Mouse (Mus musculus): ENCODE data around the gene Man2b1.
"Not testable (repeated sequence)": the region's sequence is repeated elsewhere in the genome, so short reads cannot be mapped to it uniquely, and the experiment has no call there.

Gene Man2b1

DNA sequence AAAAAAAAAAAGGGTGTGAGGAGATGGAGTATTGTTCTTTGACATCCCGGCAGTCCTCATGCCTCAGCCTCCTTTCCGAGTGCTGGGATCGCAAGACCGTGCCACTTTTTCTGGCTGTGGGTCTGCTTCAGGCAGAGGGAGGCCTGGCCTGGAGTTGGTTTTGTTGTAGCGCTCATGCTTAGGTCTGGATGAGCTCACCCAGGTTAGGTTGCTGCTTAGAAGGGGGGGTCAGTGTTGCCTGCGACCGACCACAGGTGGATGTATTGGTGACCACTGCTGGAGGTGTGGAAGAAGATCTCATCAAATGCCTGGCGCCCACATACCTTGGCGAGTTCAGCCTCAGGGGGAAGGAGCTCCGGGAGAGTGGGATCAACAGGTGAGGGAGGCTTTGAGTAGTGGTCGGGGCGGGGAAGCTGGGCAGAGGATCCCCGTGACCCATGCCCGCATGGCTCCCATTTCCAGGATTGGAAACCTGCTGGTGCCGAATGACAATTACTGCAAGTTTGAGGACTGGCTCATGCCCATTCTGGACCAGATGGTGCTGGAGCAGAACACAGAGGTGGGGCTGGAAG, 9.9 kb upstream of the Man2b1 start:
- DNase-seq (ENCODE audit: low read depth, low spot score): no peak

DNA sequence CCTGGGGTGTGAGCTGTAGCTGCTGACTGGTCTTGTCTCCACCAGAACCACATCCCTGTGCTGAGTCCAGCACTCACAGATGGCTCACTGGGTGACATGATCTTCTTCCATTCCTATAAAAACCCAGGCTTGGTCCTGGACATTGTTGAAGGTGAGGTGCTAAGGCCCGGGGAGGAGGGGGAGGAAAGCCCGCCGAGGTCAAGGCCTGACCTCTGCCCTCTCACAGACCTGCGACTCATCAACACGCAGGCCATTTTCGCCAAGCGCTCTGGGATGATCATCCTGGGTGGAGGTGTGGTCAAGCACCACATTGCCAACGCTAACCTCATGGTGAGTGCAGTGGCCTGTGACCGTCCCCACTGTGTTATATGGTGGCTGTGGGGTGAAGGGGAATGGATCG, 8.9 kb upstream of the Man2b1 start:
- DNase-seq (ENCODE audit: low read depth, low spot score): no peak

DNA sequence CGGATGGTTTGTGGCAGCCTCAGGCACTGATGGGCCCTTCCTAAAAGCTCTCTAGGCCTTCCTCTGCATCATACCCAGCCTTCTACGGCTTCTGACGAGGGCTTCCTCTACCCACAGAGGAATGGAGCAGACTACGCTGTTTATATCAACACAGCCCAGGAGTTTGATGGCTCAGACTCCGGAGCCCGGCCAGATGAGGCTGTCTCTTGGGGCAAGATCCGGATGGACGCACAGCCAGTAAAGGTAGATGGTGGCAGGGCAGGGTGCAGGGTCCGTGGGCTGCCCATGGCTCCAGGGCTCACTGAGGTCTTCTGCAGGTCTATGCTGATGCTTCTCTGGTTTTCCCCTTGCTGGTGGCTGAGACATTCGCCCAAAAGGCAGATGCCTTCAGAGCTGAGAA, 8.5 kb upstream of the Man2b1 start:
- DNase-seq (ENCODE audit: low read depth, low spot score): no peak

DNA sequence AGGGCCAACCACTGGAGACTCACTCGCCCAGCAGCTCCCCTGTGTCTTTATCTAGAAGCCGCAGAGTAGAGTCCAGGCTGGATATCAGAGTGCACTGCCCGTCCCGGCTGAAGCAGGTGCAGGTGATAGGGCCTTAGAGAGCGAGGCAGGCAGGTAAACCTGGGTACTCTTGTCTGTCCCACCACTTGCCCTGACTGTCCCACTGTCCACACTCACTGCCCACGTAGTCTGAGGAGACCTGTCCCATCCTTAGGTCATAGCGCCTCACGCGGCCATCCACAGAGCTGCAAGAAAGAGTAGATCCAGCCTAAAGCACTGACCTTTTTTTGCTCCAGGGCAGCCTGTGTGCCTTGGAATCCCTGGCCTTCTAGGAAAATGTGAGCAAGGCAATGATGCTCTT, 7.1 kb upstream of the Man2b1 start:
- peak; percentile 77 for DNase-seq (ENCODE audit: low read depth, low spot score)

DNA sequence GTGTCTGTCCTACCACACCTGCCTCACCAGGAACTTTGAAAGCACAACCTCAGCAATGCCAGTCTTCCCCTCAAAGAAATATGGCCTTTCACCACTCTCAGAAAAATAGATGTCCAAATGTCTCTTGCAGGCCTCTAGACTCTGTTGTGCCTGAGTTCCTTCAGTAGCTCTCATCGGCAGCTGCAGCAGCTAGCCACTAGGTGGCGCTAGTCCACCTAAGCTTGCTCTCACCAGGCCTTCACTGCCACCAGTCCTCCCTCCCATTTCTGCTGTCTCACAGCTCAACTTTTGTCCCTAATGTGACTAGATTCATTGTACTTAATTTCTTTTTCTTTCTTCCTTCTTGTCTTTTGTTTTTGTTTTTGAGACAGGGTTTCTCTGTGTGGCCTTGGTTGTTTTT, 6.1 kb upstream of the Man2b1 start:
- DNase-seq (ENCODE audit: low read depth, low spot score): peak; percentile 86

DNA sequence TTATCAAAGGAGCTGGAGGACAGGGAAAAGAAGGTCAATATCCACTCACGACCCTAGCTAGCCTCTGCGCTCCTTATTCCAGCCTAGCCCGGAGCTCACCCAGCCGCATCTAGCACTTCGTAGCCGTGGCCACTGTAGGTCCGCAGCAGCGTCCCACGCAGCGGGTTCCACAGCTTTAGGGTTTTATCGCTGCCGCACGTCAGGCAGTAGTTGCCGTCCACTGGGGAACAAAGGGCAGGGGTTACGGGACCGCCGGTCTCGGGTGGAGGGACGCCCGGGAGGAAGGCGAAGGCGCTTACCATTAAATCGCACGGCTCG, 2.9 kb upstream of the Man2b1 start:
- no peak for DNase-seq (ENCODE audit: low read depth, low spot score)

DNA sequence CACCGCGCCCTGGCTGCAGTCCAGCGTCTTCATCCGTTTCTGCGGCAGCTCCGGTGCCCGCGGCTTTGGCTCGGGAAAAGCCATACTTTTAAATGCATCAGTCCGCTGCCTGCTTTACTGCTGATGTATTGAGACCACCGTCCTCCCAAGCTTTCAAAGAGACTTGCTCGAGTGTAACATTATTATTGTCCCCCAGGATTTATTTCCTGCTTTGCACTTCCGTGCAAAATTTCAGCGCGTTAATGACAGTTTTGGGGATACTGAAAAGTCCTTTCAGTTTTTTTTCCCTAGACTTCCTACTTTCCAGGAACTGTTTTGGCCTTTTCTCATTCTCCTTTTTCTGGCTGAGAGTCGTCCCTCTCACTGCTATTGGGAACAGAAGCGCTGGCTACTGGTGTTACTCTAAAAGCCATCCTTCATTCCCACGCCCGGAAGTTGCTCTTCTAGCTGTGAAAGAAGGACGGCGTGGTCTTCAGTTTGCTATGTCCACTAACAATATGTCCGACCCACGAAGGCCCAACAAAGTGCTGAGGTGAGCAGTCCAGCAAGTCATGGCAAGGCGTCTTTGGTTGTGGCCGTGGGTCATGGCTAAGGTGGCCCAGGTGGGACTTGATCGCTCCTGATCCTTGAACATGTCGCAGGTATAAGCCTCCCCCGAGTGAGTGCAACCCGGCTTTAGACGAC, 2.4 kb upstream of the Man2b1 start, which contains the start of gene Wdr83os:
Gene Wdr83os, plus strand, starts transcription at position 209 of the 684 bp plus-strand sequence.
- DNase-seq (ENCODE audit: low read depth, low spot score): peak; percentile 88

DNA sequence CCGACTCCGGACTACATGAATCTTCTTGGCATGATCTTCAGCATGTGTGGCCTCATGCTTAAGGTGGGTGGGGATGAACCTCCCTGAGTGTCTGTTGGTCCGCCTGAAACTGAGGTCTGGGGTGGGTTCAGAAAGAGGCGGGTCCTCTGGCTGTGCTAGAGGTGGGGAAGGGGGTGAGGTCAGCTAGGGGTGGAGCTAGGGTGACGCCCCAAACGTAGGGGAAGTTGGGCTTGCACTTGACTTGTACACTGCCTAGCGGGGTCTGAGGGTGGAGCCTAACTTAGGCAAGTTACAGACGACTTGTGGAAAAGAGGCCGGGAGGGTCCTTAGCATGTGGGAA, 1.9 kb upstream of the Man2b1 start, which contains the start of gene Wdr83:
Gene Wdr83, minus strand, starts transcription at position 91 of the 340 bp plus-strand sequence.
- DNase-seq (ENCODE audit: low read depth, low spot score): peak; percentile 96

DNA sequence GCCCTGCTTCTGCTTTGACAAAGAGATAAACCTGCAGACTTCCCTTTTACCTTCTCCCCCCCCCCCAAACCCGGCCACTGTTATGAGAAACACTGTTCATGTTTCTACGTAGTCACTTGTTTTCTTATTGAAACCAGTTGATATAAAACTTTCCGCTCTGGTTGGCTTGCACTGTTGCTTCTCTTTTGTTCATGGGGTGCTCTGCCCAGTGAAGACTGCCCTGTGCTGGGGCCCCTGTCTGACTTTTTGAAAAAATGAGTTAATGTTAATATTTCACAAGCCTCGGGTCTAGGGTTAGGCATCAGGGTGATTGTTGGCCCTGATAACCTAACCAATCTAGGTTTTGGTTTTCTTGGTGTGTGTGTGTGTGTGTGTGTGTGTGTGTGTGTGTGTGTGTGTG, 901 bp upstream of the Man2b1 start:
- DNase-seq (ENCODE audit: low read depth, low spot score): not testable (repeated sequence)

DNA sequence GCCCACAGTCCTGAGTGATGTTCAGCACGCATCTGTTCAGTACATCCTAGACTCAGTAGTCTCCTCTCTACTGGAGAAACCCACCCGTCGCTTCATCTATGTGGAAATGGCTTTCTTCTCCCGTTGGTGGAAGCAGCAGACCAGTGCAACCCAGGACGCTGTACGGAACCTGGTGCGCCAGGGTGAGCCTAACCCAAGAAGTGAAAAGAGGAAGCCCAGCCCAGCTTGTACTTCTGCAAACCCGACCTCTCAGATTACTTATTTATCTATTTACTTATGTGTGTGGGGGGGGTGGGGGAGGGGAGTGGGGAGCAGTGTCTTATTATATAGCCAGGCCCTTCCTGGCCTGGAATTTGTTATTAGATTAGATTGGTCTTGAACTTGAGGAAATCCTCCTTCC, 1.6 kb downstream of the Man2b1 start:
- no peak for DNase-seq (ENCODE audit: low read depth, low spot score)

DNA sequence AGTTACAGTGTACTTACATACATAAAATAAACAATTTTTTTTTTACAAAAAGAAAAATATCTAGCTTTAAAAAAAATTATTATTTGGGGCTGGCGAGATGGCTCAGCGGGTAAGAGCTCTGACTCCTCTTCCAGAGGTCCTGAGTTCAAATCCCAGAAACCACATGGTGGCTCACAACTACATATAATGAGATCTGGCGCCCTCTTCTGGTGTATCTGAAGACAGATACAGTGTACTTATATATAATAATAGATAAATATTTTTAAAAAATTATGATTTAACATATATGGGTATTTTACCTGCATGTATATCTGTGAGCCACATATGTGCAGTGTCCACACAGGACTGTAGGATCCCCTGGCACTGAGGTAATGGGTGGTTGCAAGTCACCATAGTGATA, 3.2 kb downstream of the Man2b1 start:
- no peak for DNase-seq (ENCODE audit: low read depth, low spot score)

DNA sequence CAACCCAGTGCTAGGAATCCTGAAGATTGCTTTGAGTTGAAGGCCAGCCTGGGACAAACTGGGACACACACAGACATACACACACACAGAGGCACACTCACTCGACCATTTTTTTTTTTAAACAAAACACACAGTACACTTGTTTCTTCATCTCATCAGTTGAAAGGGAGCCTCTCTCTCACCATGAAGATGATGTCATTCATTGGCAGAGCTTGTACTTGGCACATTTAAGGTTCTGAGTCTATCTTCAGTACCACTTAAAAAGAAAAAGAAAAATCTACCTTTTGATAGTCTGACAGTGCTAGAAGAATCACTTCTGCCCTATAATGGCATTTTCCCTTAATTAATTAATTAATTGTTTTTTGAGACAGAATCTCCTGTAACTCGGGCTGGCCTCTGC, 5.7 kb downstream of the Man2b1 start:
- DNase-seq (ENCODE audit: low read depth, low spot score): no peak

DNA sequence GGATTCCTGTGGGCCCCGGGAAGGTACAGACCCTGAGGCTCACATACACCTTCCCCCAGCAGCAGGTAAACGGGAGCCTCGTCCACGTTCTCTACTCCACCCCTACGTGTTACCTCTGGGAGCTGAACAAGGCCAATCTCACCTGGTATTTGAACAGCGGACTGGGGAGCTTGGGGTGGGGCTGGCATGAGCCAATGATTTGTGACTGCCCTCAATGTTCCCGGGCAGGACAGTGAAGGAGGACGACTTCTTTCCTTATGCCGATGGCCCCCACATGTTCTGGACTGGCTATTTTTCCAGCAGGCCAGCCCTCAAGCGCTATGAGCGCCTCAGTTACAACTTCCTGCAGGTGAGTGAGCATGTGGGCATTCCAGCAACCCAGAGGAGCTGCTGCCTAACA, 7.8 kb downstream of the Man2b1 start:
- DNase-seq (ENCODE audit: low read depth, low spot score): no peak

DNA sequence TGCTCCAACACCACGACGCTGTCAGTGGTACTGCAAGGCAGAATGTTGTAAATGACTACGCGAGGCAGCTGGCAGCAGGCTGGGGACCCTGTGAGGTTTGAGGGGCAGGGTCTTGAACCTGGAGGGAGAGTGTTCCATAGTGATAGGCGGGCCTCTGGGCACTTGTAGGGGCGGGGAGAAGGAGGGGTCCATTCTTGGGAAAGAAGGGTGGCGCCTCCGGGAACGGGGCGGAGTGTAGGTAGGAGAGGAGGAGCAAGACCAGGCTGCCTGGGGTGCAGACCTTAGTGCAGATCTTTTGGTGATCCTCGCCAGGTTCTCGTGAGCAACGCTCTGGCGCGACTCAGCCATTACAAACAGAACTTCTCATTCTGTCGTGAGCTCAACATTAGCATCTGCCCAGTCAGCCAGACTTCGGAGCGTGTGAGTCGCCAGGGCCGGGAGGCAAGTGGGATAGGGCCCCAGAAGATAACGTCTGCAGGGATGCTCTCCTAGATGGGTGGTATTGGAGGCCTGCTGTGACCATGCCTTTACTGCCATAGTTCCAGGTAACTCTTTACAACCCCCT, 8.5 kb downstream of the Man2b1 start:
- peak; percentile 89 for DNase-seq (ENCODE audit: low read depth, low spot score)

DNA sequence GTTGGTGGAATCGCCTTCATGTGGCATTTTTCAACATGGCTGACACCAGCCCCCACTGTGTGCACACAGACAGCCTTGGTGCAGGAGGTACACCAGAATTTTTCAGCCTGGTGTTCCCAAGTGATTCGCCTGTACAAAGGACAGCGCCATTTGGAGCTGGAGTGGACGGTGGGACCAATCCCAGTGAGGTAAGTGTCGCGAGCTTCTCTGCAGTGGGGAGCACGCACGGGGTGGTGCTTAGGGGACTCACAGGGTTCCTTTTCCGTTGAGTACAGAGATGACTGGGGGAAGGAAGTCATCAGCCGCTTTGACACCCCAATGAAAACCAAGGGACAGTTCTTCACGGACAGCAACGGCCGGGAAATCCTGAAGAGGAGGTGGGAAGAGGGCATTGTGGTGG, 12.0 kb downstream of the Man2b1 start:
- no peak for DNase-seq (ENCODE audit: low read depth, low spot score)

DNA sequence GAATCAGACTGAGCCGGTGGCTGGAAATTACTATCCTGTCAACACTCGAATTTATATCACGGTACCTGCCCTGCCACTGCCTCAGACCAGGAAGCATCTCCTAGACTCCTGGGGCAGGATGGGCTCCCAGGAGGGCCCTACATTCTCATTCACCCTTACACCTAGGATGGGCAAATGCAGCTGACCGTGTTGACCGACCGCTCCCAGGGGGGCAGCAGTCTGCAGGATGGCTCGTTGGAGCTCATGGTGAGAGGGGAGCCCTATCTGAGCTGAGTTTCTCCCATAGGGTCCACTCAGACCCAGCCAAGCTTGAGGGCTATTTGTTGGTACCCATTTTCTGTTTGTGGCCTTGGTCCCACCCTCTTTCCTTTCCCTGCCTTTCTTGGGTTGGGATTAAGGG, 12.5 kb downstream of the Man2b1 start:
- no peak for DNase-seq (ENCODE audit: low read depth, low spot score)

DNA sequence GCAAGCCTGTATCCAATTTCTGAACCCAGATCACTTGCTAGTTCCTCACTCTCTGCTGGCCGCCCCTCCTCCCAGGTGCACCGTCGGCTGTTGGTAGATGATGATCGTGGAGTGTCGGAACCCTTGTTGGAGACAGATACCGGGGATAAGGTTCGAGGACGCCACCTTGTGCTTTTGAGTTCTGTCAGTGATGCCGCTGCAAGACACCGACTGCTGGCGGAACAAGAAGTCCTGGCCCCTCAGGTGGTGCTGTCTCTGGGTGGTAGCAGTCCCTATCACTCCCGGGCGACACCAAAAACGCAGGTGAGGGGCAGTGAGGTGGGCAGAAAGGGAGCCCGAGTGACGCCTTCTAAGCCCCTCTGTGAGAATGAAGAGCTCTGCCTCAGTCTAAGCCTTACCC, 13.1 kb downstream of the Man2b1 start:
- DNase-seq (ENCODE audit: low read depth, low spot score): no peak

DNA sequence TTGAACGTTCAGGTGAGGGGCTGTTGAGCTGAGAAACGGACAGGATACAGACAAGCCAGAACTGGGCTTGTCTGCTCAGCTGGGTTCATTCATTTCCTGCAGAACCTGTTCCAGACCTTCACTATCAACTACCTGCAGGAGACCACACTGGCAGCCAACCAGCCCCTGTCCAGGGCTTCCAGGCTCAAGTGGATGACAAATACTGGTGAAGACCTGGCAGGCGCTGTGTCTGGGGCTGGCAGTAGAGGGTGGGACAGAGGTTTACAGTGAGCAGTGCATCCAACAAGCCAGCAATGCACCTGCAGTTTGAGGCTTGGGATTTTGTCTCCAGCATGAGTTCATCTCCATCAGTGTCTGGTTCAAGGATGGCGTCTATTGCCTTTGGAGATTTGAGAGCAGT, 13.8 kb downstream of the Man2b1 start:
- no peak for DNase-seq (ENCODE audit: low read depth, low spot score)

DNA sequence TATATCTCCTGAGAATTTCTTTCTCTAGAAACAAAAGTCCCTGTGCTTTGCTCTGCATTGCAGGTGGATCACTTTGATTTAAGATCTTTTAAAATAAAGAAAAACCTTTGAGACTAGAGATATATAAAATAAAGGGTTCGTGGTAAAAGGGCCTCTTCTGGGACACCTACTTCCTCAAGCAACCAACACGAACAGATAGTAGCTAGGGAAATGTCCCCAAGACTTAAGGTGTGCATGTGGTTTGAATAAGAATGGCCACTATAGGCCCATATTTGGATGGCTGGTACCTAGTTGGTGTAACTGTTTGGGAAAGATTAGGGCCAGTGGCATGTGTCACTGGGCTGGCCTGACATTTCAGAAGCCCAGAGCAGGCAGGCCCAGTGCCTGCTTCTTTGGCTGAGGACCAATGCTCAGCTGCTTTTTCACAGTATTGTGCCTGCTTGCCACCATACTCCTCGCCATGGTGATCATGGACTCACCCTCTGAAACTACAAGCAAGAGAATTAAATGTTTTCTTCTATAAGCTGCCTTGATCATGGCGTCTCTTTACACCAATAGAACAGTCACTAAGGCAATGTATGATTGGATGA, 17.1 kb downstream of the Man2b1 start:
- DNase-seq (ENCODE audit: low read depth, low spot score): no peak

DNA sequence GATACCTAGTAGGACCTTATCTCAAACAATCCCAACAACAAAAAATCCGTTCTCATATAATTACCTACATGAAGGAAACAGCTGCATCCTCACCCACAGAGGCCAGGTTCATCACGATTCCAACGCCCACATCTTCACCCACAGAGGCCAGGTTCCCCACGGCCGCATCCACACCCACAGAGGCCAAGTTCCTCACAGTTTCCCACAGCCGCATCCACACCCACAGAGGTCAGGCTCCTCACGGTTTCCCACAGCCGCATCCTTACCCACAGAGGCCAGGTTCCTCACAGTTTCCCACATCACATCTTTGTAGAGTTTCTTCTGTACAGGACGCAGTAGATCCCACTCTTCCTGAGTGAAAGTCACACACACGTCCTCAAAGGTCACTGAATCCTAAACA, 30.2 kb downstream of the Man2b1 start:
- no peak for DNase-seq (ENCODE audit: low read depth, low spot score)

DNA sequence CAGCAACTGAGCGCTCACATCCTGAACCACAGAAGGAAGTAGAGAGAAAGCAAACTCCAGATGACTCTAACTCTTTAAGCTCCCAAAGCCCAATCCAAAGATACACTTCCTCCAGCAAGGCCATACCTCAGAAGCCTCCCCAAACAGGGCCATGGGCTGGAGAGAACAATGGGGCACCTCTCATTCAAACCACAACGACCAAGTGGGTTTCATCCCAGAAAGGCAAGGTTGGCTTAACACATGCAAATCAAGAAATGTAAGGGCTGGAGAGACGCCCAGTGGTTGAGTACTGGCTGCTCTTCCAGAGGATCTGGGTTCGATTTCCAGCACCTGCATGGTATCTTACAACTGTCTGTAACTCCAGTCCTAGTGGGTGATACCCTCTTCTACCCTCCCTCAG, 32.4 kb downstream of the Man2b1 start:
- DNase-seq (ENCODE audit: low read depth, low spot score): peak; percentile 46

DNA sequence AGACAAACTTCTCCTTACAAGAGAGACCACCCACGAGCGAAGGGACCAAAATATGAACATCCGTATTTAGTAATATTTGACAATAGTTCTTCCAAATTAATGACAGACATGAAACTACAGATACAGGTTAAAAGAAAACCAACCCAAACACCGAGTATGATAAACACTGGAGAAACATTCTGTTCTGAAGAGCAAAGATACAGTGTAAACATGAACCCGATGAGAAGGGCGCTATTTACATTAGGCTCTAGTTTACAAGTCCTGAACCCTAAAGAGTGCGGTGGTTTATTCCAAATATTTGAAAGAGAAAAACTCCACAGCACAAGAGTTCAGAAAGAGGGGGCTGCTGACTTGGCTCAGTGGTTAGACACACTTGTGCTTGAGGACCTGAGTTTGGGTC, 33.9 kb downstream of the Man2b1 start:
- no peak for DNase-seq (ENCODE audit: low read depth, low spot score)
